Mouse (Mus musculus) cortical plate, adult 2 months (tissue): ENCODE data around the gene Litaf. TPM values are rescaled to one million over a fixed set of nuclear protein-coding genes. Genes with fewer than 3 reads are reported as not detected.
"Not testable (repeated sequence)": the region's sequence is repeated elsewhere in the genome, so short reads cannot be mapped to it uniquely, and the experiment has no call there.

Experiments
- H3K27ac ChIP-seq: fragments of 200-500 bp; 2 replicates; pipeline ENCODE4 v1.5.1; 2012; ENCODE audit warnings: low read length, control low read depth, inconsistent platforms; ENCODE audit not compliant: insufficient read depth
- H3K4me1 ChIP-seq: fragments of 200-500 bp; 2 replicates; pipeline ENCODE4 v1.6.1; 2011; ENCODE audit warnings: low read length; ENCODE audit not compliant: control insufficient read depth, insufficient read depth
- H3K4me3 ChIP-seq: fragments of 200-500 bp; 2 replicates; pipeline ENCODE4 v1.5.1; 2011; ENCODE audit warnings: mild to moderate bottlenecking, low read length, control low read depth; ENCODE audit not compliant: insufficient read depth
- CTCF ChIP-seq: fragments of 200-500 bp; IDR thresholded peaks from 2 replicates; pipeline ENCODE4 v1.5.1; 2011; ENCODE audit warnings: mild to moderate bottlenecking, control low read depth, low read length; ENCODE audit not compliant: insufficient read depth; ENCODE audit errors: extremely low read depth
- POLR2A ChIP-seq: fragments of 200-500 bp; IDR thresholded peaks from 2 replicates; pipeline ENCODE4 v1.6.1; 2011; ENCODE audit warnings: mild to moderate bottlenecking, low read length, control low read depth; ENCODE audit not compliant: insufficient read depth; ENCODE audit errors: extremely low read depth
- polyA plus RNA-seq: library from polyadenylated mRNA; depleted of rRNA; stranded (reverse); fragments of >200 nt; gene quantifications from 2 replicates; pipeline ENCODE4 v1.2.3, GENCODE M21; 2012

The Litaf gene
- polyA plus RNA-seq, 1 experiment: 45.0 TPM

GRCm38 (mm10) chr16:11016353-11016752 is 49.6 kb downstream of the Litaf start:
- Histone ChIP-seq H3K4me1 (no peaks in the 10 kb centered on the region), H3K4me3 (no peak overlapping the region), H3K27ac (no peak overlapping the region)
- TF ChIP-seq POLR2A (no peak), CTCF (no peak)

- Histone ChIP-seq H3K4me3 (no peak overlapping the region), H3K4me1 (no peaks in the 10 kb centered on the region), H3K27ac (no peak overlapping the region)
- TF ChIP-seq POLR2A (no peak), CTCF (no peak)
Observed at GRCm38 (mm10) chr16:11014407-11014806, 51.5 kb downstream of the Litaf start.

DNA sequence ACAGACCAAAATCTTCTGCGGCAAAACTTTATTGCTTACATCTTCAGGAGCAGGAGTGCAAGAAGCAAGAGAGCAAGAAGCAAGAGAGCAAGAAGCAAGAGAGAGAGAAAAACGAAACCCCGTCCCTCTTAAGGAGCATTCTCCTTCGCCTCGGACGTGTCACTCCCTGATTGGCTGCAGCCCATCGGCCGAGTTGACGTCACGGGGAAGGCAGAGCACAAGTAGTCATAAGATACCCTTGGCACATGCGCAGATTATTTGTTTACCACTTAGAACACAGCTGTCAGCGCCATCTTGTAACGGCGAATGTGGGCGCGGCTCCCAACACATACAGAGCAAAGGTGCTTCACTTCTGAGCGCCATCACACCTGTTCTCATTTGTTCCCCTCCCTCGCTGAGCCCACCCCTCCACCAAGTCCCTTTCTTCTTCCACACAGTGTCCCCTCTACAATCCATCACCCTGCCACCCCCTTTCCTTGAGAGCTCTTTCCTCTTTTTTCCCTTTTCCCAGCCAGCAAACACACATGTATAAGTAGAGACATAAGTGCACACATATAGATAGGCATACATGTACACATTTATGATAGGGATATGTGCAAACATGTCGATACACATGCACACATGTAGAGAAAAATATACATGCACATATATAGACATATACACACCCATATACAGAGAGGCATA is 52.4 kb downstream of the Litaf start:
- peak overlapping the region; percentile 96; the same call in 1 of the 2 replicates for H3K27ac ChIP-seq
- not testable (repeated sequence) for H3K4me1 ChIP-seq

DNA sequence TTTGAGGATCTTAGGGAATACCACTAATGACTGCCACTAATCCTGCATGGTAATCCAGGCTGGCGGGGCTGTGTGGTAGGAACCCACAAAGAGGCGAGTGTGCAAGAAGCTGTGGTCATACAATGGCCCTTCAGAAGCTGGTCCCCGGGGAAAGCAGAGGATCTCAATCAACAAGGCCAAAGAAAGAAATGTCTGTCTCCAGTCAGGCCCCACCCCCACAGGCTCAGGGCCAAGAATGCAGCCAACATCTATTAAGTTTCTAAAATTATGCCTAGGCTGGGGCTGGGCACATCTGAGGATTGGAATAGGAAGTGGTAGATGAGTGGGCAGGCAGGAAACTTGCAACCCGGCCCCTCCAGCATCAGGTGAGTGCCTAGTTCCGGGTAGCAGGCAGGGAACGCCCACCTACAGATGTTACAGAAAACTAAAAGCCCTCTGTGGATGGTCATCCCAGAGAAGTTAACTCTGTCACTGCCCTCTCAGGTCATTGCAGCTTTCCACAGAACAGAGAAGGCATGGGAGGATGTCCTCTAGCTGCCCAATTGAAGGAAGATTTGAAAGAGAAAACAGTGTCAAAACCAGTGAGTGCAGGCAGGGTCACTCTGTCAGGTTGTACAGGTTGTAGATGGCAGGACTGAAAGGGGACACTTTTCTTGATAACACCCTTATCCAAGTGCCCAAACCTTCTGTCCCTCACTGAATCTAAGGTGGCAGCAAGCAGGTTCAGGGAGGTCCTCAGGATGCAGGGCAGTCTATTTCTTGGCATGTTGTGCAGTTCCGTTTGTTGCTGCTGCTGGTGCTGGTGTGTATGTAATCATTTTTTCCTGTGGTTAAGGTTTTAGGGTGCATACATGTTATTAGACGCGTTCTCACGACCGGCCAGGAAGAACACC is 53.1 kb downstream of the Litaf start:
- TF ChIP-seq CTCF: no peak
- no peak for TF ChIP-seq POLR2A
- Histone ChIP-seq H3K27ac (peak overlapping the region; percentile 96), H3K4me3 (no peak overlapping the region)

More for the DNA sequence above, 52.4 kb downstream of the Litaf start:
- H3K4me3 ChIP-seq: not testable (repeated sequence)

GRCm38 (mm10) chr16:11011939-11012338 is 54.0 kb downstream of the Litaf start:
- TF ChIP-seq CTCF (no peak), POLR2A (no peak)
- H3K4me3 ChIP-seq: no peak overlapping the region
- peak overlapping the region; percentile 32; the same call in 1 of the 2 replicates for H3K27ac ChIP-seq
- H3K4me1 ChIP-seq: no peaks in the 10 kb centered on the region

More for the DNA sequence above, 53.1 kb downstream of the Litaf start:
- no peaks in the 10 kb centered on the region for H3K4me1 ChIP-seq

GRCm38 (mm10) chr16:11011206-11011605 is 54.8 kb downstream of the Litaf start:
- TF ChIP-seq POLR2A: no peak
- no peak for TF ChIP-seq CTCF
- H3K27ac ChIP-seq: 0 out of 2 replicates have a peak overlapping the region, but pooled peaks have one; percentile 9
- H3K4me1 ChIP-seq: no peaks in the 10 kb centered on the region
- no peak overlapping the region for H3K4me3 ChIP-seq

- TF ChIP-seq CTCF (no peak), POLR2A (no peak)
- H3K27ac ChIP-seq: no peak overlapping the region
- no peak overlapping the region for H3K4me3 ChIP-seq
- no peaks in the 10 kb centered on the region for H3K4me1 ChIP-seq
Observed at GRCm38 (mm10) chr16:11010270-11010669, 55.7 kb downstream of the Litaf start.

DNA sequence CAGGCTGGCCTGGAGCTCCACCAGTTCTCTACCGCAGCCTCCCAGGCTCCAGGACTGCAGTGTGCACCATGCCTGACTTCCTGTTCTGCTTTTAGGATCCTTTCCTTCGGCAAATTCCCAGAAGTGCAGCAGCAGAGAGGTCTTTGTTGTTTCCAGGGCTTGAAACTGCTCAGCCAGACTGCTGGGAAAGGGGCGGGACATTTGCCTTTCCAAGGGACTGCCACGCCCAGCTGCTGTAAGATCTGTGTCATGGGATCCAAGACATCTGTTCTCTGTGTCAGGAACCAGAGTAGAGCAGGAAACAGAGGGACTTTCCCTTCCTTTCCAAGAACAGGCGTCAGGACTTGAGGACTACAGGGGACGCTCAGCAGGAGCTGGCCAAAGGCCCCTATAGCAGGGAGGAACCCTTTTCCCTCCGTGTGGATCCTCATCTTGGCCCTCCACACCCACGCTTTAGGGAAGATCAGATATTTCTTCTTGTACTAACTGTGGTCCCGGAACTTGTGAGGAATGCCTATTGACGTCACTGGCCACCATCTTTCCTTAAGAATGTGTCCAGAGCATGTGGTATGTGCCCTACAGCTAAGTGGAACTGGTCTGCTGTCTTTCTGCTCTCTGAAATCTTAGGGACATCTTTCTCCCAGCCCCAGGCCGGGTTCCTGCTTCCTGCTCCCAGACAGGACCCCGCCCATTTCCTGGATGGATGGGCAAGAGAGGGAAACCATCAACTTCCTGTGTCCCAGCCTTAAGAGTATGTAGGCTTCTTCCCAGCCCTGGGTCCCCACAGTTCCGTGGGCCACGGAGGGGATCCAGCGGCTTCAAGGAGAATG is 57.6 kb downstream of the Litaf start:
- Histone ChIP-seq H3K4me3 (no peak overlapping the region), H3K4me1 (no peaks in the 10 kb centered on the region), H3K27ac (peak overlapping the region; percentile 13; the same call in 1 of the 2 replicates)
- TF ChIP-seq POLR2A (no peak), CTCF (no peak)

DNA sequence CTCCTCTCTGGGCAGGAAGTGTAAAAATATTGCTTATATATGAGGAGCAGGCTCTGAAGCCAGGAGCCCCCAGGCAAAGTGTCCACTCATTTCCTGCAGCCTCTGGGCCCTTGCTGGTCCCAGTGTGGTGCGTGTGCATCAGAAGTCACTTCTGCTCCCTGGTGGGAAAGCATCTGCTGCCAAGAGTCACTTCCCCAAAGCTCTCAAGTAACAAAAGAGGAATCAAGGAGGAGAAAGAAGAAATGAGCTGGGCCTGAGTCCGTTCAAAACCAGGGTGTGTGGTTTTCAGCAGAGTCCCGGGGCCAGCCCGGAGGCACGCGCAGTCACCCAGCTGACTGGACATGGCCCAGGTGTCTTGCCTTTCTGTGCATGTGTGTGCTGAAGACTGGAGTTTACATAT is 59.9 kb downstream of the Litaf start:
- TF ChIP-seq CTCF (no peak), POLR2A (no peak)
- Histone ChIP-seq H3K27ac (peak overlapping the region; percentile 68; the same call in 1 of the 2 replicates), H3K4me3 (no peak overlapping the region), H3K4me1 (no peaks in the 10 kb centered on the region)
